Mouse (Mus musculus) mouse trophoblast stem cell (cell line): ENCODE measurements around the gene Unc93b1.
"Not testable (repeated sequence)": the region's sequence is repeated elsewhere in the genome, so short reads cannot be mapped to it uniquely, and the experiment has no call there.

Experiments used
- in situ Hi-C, 2 experiments: fragments of 300-500 bp; cut with MseI, MboI; formaldehyde crosslinking; loops; 2 replicates in 1 of 2; 3 replicates in 1 of 2; pipeline ENCODE4 v1.15.1; 2025

Unc93b1 gene

DNA sequence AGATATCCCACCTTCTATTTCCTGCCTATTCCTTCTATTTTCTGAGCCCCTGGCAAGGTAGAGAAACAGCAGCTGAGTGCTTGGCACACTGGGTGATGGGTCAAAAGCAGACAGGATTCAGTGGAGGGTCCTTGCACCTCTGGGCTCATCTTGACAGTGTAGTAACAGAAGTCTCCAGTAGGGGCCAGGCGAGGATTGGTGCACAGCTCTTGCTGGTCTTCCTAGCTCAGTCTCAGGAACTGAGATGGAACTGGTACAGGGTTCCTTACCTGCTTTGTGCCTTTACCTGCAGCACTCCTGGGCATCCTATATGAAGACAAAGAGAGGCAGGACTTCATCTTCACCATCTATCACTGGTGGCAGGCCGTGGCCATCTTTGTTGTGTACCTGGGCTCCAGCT, 11.7 kb downstream of the Unc93b1 start:
- in situ Hi-C loops, result loop anchor here in 1 of 2 experiments (5.0 kb wide), 1 partner anchor 46 kb away; the partner anchor contains the start of gene Tbx10

DNA sequence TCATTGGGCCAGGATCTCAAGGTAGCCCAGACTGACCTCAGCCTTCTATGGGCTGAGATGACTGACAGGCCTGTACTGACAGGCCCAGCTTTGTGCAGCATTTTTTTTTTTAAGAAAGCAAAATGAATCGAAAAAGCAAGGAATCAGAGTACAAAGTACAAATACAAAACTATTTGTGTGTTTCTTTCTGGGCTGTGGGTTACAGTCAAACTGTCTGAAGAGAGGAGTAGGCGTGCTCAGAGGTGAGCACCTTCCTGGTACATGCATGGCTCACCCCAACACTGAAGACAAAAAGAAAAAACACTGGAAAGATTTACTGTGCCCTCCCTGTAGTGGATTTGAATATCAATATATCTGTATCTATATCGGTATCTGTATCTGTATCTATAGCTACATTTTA, 12.8 kb downstream of the Unc93b1 start:
- in situ Hi-C loops, result loop anchor here in 1 of 2 experiments (5.0 kb wide), 1 partner anchor 44 kb away; the partner anchor contains the start of gene Tbx10

DNA sequence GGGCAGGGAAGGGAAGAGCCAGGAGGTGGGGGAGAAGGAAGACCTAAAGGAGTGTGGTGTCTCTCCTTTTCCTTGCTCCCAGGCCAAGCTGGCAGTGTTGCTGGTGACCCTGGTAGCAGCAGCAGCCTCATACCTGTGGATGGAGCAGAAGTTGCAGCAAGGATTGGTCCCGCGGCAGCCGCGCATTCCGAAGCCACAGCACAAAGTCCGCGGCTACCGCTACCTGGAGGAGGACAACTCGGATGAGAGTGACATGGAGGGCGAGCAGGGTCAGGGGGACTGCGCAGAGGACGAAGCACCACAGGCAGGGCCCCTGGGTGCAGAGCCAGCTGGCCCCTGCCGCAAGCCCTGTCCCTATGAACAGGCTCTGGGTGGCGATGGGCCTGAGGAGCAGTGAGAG, 13.6 kb downstream of the Unc93b1 start:
- in situ Hi-C loops, result loop anchor here in 1 of 2 experiments (5.0 kb wide), 1 partner anchor 44 kb away; the partner anchor contains the start of gene Tbx10

DNA sequence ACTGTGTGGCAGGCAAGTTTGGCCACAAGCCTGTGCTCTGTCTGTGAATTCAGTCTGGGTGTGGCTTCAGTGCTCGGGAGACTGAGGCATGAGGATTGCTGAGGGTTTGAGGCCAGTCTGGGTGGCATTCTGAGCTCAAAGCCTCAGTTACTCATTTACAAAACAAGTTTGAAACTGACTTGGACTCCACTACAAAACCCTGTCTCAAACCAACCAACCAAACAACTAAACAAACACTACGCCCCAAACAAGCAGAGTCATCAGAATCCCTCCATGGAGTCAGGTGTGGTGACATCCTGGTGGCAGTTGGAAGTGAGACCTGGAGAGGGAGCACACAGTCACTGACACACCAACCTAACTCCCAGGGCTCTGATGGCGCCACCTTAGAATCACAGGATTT, 15.3 kb downstream of the Unc93b1 start:
- in situ Hi-C loops, result no loop called here

DNA sequence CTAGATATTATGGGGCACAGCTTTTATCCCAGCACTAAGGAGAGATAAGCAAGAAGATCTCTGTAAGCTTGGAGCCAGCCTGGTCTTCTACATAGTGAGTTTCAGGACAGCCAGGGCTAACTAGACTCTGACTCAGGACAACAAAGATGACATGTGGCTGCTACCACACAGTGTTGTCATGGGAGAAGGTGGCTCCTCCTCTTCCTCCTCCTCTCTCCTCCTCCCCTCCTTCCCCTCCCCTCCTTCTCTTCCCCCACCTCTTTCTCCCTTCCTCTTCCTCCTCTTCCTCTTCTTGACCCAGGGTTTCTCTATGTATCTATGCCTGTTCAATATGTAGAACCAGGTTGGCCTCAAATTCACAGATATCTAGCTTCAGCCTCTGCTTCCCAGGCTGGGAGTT, 16.5 kb downstream of the Unc93b1 start:
- in situ Hi-C loops, result no loop called here

DNA sequence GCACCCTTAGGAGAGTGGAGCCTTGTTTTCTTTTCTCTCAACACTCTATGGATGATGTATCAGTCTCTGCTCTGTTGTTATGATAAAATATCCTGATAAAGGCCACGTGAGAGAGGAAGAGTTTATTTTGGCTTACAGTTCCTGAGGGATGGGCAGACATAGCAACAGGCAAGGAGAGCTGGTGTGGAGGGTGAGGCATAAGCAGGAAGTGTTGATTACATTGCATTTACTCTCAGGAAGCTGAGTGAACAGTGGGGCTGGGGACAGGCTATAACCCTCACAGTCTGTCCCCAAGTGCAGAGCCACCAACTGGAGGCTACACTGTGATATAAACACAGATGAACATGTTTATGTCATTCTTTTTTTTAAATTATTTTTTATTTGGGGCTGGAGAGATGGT, 17.1 kb downstream of the Unc93b1 start:
- in situ Hi-C loops, result no loop called here

DNA sequence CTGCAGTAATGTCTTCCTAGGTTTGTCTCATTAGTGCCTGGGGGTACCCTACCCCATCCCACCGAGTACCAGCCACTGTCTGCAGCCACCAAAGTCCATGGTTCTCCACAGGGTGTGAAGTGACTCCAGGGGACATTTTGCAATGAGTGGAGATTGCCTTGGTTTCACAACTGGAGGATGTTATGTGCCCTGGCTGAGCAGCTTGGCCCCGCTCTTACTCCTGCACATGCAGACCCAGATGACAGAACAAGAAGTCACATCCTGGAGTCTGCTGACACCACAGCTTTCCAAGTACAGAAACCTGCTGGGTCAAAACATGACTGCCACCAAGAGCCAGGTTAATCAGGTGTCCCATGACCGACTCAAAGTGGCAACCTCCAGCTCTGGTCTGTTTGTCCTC, 20.0 kb downstream of the Unc93b1 start:
- in situ Hi-C loops, result no loop called here

DNA sequence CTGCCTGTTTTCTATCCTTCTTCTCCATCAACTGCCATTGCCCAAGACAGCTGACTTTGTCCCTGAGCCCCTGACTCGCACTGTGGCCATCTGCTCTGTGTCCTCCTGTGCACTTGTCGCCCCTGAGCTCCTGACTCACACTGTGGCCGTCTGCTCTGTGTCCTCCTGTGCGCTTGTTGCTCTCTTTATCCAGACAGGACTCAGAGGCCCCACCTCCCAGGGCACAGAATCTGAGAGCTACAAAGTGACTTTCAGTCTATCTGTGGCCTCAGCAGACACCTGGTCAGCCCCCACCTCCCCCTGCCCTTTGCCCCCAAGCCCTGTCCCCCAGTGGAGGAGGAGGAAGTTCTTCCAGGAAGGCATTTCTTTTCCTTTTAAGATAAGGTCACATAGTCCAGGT, 20.8 kb downstream of the Unc93b1 start:
- in situ Hi-C loops, result no loop called here

DNA sequence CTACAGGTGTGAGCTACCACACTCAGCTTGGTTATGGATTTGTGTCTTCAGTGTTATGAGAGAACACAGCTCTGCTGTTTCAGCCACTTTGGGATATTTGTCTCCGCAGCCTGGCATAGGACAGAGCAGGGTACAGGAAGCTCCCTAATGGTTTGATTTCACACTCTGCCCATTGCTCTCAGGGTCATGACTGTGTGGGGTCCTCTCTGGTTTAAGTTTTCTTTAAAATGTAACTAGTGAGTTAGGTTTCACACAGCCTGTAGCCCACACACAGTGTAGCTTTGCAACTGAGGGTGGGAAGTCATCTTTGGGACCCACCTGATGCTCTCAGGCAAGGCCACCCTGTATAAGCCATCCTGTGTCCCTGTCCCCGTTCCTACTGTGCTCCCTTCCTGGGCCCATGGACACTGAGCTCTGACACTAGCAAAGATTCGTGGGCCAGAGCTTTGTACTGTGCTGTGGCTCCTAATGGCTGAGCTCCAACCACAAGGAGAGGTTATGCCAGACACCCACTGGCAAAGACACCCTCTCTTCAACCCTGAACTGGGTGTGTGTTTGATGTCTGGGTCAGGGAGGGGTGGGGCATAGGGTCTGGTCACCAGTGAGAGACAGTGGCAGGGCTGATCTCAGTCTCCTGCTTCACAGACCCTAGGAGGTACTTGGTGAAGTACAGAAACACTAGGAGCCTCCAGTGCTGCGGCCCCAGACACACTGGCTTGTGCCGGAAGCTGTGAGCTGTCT, 22.5 kb downstream of the Unc93b1 start:
- in situ Hi-C loops, result not testable (repeated sequence)

DNA sequence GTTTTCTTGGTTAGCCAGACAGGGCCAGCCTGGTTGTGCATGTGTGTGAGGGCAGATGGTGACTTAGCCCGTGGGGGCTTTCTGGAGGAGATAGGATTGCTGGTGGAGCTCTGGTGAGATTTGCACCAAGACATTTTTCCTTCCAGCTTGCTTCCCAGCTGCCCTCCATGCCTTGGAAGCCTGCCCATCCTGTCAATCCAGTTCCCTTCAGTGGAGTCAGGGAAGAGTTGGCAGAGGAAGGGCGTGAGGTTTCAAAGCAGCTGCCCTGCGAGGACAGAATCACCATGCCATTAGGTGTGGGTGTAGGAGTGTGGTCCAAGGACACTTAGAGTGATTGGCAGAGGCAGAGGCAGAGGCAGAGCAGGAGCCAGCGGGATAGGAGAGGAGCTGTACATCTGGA, 23.5 kb downstream of the Unc93b1 start, which contains the start of gene Aldh3b3:
Aldh3b3 (plus strand) TSS at position 176 of the 400 bp plus-strand sequence.
- in situ Hi-C loops, result no loop called here

DNA sequence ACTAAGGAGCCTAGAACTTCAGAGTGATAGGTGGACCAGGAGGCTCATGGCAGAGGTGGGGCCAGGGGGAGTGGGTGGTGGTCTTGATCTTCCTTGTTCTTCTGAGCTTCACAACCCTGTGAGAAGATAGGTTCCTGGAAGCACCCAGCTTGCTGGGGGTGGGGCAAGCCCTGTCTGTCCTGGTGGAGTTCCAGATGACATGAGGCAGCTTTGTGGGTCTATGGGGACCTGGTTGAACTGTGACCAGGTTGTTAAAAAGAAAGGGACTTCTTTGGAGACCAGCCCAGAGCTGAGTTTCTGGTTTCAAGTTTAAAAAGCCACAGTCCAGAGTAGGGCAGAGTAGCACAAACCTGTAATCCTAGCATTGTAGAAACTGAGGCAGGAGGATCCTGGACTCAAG, 24.0 kb downstream of the Unc93b1 start:
- in situ Hi-C loops, result no loop called here

DNA sequence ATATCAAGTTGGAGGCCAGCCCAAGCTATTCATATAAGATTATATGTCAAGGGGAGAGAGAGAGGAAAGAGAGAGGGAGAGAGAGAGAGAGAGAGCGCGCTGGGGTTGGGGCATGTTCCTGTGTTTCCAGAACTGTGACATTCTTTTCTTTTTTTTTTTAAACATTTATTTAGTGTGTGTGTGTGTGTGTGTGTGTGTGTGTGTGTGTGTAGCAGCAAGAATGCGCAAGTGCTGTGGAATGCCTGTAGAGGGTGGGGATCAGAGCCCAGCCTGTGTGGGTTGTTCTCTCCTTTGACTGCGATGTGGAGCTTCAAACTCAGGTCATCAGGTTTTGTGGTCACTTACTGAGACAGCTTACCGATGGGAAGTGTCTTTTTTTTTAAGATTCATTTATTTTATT, 25.2 kb downstream of the Unc93b1 start:
- in situ Hi-C loops, result no loop called here

DNA sequence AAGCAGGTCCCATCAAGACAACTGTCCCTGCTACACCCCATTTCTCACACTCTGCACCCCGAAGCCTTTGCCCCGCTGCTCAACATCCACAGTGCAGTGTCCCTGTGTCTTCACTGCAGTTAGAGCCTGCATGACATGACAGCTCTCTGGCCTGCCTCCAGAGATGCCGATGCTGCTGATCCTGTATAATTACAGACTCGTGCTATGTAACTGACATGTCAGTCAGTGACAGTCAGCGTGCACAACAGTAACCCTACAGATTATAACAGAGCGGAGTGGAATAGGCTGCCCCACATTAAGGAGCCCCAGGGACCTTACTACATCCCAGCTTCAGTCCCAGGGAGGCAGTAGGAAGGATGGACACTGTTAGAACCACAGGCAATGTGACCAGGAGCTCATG, 26.8 kb downstream of the Unc93b1 start:
- in situ Hi-C loops, result not testable (repeated sequence)

DNA sequence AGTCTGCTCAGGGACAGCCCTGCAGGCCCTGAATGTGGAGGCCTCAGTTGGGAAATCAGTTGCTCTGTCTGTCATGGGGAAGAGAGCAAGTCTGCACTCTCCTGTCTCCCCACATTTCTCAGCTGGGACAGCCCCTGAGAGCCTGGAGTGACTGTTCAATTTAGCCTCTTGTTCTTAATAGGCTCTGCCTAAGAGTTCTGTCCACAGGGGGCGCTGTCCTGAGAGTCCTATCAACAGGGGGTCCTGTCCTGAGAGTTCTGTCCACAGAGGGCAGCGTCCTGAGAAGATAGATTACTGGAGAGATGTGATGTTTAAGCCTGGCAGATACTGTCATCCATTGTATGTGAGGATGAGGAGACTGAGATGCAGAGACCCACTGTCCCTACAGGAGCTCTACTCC, 27.5 kb downstream of the Unc93b1 start:
- in situ Hi-C loops, result no loop called here

DNA sequence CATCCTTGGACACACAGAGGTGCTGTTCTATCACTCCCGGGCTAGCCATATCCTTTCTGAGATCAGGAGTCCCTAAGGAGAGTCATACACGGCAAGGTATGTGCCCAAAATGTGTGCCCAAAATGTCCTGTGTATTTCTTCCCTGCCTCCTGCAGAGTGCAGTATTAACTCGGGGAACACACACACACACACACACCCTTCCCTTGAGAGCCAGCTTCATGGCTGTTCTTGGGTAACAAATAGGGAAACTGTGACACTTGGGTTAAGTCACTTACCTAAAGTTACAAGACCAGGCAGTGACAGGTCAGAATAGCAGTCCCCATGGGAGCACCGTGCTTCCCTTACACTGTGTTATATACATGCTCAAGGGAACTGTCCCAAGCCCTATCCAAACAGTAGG, 29.0 kb downstream of the Unc93b1 start:
- in situ Hi-C loops, result no loop called here

DNA sequence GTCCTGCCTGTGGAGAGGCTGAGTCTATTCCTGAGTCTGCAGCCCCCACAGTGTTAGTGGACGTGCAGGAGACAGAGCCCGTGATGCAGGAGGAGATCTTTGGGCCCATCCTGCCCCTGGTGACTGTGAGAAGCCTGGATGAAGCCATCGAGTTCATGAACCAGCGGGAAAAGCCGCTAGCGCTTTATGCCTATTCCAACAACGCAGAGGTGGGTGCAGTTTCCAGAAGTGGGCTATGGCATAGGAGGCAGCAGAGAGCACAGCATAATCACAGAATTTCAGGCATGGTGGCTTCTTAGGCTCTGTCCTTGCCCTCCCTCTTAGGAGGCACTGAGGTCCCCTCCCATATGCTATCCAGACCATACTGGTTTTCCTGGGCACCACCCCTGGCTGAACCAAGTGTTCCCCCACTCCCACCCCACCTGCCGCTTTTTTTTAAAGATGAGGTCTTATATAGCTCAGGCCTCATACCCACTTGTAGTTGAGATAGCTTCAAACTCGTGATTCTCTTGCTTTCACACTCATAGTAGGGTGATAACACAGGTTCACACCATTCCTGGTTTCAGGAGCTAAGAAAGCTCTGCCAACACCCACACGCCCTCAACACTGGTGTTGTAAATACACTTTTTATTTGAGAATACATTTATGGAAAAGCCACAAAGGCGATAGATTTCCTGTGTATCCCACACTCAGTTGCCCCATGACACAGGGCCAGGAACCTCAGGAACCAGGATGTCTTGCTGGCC, 31.5 kb downstream of the Unc93b1 start:
- in situ Hi-C loops, result no loop called here

DNA sequence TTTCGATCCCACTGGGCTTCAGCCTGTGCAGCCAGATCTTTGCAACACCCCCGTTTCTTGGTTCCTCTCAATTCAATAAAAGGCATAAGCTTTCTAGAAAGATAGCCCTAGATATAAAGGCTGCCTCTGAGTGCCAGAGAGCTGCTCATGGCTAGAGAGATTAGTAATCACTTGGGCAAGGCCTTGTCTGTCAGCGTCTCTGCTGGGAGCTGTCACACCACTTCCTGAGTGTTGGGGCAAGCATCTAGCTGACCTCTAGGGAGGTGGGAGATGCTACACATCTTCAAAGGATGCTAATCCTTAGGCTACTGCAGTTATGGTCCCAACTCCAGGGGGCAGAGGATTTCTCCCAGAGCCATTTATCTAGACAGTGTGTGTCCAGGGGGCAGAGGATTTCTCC, 32.3 kb downstream of the Unc93b1 start:
- in situ Hi-C loops, result no loop called here

DNA sequence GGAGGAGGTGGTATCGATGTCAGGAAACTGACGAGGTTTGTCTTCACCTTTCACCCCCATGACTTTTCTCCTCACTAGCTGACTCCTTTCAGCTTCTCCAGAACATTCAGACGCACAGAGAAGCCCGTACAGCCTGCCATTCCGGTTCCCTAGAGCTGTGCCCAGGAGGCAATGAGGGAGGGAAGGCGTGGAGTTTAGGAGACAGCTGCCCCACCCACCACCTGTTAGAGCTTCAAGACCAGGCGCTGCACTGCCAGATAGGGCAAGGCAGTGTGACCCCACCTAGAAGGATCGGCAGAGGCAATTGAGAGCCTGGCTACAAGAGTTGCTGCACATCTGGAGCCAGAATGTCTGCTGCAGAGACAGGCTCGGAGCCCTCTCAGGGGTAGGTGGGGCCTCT, 37.2 kb downstream of the Unc93b1 start, which contains the start of gene Aldh3b2:
Aldh3b2 (plus strand) TSS at position 100 of the 400 bp plus-strand sequence.
- in situ Hi-C loops, result no loop called here

DNA sequence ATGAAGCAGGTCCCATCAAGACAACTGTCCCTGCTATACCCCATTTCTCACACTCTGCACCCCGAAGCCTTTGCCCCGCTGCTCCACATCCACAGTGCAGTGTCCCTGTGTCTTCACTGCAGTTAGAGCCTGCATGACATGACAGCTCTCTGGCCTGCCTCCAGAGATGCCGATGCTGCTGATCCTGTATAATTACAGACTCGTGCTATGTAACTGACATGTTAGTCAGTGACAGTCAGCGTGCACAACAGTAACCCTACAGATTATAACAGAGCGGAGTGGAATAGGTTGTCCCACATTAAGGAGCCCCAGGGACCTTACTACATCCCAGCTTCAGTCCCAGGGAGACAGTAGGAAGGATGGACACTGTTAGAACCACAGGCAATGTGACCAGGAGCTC, 39.6 kb downstream of the Unc93b1 start:
- in situ Hi-C loops, result not testable (repeated sequence)

DNA sequence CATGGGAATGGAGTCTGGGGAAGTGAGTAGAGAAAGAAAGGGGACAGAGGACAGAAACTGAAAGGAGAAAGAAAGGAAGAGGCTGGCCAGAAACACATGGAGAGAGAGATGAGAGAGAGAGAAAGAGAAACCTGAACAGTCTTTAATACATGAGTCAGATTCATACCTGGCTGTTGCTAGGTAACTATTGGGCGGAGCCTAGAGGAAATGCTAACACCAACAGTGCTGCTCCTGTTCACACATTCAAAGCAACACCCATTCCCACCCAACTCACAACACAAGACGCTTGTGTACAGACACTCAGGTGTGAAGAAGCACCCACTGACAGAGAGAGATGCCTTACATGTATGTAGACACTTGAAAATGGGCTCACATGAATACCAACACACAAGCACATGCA, 40.9 kb downstream of the Unc93b1 start:
- in situ Hi-C loops, result no loop called here

DNA sequence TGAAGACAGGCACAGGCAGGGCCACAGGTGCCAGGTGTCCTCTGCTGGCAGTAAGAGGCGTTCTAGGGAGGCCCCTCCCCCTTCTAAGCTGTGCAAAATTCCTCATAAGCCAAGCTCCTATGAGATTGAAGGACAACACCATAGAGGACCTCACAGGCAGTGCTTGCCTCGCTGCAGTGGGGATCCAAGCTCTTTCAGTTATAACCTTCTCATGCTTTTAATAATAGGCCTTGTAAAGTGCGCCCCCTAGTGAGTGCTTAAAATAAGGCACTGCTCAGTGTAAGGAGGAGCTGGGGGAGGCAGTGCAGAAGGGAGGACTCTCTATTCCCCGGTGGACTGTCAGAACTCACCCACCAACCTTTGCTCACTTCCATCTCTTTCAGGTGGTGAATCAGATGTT, 45.3 kb downstream of the Unc93b1 start:
- in situ Hi-C loops, result no loop called here

DNA sequence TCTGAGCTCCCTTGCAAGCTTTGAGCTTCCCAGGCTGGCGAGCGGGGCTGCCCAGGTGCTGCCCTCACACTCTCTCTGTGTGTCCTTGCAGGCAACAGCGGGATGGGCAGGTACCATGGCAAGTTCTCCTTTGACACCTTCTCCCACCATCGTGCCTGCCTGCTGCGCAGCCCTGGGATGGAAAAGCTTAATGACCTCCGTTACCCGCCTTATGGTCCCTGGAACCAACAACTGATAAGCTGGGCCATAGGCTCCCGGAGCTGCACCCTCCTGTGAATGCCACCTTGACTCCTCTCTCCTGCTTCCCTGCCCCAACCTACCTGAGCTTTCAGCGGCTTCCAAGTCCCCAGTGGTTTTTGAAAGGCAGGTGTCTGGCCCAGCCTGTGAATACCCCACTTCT, 45.9 kb downstream of the Unc93b1 start:
- in situ Hi-C loops, result no loop called here
